Mouse (Mus musculus): ENCODE data around the gene Gm49396.

Gene Gm49396

DNA sequence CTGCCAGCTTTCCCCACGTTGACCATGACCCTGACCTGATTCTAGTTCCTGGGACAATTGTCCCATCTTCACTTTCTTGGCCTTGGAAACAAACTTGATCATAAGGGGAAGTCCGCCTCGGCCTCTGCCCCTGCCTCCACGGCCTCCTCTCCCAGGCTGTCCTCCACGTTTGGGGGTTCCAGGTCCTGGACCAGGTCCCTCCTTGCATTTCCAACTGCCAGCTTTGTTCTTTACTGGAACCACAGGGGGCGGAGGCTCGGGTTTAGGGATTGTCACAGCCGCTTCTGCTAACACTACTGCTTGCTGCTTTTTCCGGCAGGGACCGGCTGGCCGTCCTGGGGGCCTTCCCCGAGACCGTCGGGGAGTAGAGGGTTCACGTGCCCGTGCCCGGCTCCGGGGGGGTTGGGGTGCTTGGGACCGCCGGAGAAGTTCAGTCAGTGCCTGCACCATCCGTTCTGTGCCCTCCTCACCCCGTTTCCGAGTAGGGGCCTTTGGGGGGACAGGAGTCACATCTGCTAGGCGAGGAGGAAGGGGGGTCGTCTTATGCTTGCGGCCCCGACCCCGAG lies 23.4 kb downstream of the Gm49396 start:
- DNase-seq (ENCODE audit: low spot score) = no peak

DNA sequence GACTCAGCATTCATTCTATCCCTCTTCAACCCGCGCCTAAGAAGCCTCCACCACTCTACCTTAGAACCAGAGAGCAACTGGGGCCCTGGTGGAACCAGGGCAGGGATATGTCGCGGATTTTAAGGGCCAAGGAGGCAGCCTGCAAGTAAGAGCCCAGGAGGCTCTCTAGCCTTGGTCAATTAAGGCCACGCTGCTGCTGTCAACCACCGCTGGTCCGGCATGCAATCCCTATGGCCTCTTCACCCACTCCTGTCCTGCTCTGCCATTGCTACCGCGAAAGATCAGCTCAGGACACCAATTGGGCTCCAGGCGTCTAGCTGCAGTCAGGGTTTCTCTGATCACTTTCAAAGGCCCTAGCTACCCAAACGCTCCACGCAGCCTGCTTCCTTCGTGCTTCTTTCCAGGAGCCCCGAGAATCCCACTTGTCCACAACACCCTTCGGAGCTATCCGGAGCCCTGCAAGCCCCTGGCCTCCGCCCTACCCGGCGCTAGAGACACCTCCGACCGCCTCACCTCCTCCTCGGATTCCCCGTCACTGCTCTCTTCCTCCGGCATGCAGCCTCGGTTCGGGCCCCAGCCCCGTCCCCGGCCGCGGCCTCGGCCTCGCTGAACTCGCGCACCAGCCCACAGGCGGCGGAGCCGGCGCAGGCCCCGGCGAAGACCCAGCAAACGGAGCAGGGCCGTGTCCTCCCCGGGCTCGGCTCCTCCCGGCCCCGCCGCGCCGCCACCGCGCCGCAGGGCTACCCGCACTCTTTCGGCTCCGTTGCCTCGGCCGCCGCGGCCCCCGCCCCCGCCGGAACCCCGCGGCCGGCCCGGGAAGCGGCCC lies 24.9 kb downstream of the Gm49396 start:
- peak; percentile 43 for DNase-seq (ENCODE audit: low spot score)

DNA sequence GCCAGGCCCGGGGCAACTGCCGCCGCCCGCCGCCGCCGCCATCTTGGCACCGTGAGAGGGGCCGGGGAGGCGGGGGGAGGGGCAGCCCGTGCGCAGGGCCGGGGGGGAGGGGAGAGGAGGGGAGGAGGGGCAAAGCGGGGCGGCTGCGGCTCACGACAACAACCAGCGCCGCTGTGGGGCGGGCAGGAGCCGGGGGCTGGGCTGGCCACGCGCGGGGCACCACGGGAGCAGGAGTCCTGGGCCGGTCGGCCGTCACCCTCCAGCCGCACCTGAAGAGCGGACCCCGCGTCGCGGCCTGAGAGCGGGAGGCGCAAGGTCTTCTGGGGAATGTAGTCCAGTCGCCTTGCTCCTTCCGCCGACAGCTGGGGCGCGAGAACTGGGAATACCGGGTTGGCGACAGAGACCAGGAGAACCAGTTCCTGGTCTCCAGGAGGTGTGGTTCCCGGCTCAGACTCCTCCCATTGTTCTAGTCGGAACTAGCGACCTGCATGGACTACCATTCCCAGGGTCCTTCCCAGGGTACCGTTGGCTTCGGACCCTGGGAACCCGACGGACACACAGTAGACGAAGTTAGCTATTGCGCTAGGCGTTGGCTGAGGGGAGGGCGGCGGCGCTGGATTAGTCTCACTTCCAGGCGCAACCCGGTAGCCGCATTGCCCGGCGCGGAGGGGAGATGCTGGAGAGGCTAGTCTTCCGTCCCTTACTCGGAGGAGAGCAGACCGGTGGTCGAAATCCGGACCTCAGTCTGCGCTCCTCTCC lies 25.7 kb downstream of the Gm49396 start, which contains the start of gene Kmt2b:
TSS of gene Kmt2b (minus strand) at position 51 of the 759 bp plus-strand sequence.
- peak; percentile 97 for DNase-seq (ENCODE audit: low spot score)

DNA sequence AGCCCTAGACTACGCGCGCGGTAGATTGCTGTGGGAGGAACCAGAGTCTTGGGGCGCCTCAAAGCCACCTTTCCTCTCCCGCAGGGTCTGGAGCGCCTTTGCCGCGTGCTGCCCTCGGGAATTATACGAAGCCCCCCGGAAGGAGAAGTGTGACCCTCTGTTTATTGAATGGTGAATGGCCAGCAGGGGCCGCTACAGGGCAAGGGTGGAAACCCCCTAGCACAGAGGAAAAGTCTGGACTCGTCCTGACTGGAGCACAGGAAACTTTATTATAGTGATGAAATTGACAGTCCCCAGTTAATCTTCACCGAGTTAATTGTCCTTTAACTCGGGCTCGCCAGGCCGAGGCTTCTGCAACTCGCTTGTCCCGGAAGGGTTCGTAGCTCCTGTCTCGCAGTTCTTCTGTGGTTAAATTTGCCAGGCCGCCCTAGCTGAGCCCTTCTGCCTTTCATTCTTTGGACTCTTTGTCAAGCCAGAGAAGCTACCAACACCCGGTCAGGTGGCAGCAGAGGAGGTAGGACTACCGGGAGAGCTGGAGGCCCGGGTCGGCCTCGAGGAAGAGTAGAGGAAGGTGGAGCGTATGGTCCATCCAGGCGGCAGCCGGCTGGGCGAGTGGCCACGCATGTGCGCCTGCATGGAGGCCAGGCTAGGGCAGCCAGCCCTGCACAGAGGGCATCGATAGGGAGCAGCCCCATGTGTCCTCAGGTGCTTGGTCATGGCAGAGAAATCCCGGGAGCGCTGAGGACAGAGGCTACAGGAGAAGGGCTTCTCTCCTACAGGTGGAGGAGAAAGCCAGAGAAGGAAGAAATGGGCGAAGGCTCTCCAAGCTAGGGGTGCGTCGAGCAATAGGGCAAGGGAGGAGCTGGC lies 26.5 kb downstream of the Gm49396 start:
- peak; percentile 96 for DNase-seq (ENCODE audit: low spot score)

DNA sequence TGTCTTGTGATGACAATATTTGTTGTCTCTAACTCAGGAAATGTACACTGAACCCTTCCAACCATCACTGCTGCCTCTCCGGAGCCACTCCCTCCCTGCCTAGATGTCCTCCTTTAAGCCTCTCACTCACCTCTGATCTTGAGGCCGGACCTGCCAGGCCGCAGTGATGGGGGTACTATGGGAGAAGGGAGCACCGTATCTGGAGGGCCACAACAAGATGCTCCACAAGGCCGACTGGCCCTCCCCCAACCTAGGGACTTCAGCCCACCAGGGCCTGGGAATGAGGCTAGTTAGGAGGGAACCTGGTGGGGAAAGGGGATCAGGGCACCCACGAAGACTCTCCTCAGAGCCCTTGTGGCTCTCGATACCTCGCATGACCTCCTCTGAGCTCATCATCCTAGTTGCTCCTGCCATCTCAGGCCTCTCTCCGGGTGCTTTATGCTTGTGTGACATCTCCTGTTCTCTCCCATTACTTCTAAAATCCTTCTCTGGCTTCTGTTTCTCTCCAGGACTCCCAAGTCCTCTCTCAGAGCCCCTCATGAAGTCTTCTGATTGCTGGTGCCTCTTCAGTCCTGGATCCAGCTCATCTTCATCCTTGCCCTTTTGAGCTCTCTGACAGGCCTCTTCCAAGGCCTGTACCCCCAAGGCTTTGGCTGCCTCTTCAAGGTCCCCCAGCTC lies 27.9 kb downstream of the Gm49396 start:
- DNase-seq (ENCODE audit: low spot score) = no peak

DNA sequence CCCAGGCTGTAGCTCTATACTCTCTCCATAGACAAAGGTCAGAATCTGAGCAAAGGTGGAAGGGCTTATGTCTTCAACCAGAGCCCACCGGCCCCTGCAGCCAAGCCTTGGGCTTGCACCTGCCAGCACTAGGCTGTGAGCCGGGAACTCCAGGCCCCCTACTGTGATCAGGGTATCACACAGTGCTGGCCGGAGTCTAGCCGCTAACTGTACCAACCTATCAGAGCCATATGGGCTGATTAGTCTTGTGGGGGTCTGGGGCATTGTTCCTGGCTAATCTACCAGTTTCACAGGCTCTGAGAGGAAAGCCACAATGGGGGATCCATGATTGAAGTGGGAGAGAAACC lies 28.4 kb downstream of the Gm49396 start:
- DNase-seq (ENCODE audit: low spot score) = peak; percentile 41

DNA sequence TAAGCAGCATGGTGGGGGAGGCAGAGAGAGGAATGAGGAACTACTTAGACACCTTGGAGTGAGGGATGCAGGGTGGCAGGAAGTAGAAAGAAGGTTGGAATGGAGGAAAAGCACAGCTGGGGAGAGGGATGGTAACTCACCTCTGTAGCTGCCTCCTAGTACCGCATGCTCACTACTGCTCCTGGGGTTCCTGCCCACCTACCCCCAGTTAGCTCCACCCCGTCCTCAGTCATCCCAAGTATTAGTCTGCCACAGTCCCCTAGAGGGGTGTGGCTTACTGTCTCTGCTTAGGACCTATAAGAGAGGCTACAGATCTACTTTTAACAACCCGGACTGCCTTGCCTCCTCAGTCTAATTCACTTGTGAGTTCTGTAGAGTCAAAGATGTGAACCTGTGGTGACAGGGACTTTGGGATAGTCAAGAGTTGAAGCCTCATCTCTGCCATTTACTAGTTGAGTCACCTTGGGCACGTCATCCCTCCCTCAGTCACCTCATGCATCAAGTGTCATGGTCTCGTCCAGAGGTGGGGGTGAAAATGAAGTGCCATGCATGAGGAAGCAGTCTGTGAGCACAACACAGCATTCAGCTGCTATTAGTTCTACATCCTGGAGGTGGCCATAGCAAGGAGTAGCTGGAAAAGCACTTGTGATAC lies 29.8 kb downstream of the Gm49396 start:
- DNase-seq (ENCODE audit: low spot score) = no peak

DNA sequence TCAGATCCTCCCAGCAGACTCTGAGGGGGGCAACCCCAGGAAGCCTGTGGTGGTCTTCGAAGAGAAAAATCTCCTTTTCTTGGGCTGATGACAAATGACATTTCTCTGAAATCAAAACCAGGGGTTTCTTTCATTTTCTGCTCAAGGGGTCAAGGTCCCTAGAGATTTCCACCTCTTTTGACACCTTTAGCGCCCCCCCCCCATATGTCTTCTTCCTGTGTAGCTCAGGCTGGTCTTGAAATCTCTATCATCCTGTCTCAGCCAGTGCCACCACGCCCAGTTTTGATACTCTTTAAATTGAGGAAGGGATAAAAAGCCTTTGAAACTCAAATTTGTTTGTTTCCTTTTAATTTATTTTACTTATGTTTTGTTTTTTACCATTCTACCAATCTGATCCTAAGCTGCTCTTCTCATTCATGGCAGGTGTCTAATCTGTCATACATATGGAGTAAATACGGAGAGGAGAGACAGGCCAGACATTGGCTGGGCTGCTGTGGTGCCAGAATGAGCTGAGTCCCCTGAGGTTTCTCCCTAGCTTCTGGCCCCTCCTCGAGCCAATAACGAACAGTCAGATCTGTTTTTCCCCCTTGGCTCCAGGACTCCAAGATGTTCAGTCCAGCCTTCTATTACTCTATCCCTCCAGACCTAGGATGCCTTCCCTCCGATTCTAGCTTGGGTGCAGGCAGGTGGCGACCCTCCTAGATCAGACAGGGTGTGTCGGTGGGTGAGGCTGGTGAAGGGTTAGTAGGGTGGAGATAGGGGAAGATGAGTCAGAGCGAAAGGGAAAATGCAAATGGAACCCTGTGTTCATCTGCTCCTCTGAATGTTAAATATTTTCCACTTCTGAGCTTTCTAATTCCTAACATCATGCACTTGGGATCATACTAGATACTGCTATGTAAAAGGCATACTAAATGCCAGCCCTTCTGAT lies 30.7 kb downstream of the Gm49396 start:
- no peak for DNase-seq (ENCODE audit: low spot score)

DNA sequence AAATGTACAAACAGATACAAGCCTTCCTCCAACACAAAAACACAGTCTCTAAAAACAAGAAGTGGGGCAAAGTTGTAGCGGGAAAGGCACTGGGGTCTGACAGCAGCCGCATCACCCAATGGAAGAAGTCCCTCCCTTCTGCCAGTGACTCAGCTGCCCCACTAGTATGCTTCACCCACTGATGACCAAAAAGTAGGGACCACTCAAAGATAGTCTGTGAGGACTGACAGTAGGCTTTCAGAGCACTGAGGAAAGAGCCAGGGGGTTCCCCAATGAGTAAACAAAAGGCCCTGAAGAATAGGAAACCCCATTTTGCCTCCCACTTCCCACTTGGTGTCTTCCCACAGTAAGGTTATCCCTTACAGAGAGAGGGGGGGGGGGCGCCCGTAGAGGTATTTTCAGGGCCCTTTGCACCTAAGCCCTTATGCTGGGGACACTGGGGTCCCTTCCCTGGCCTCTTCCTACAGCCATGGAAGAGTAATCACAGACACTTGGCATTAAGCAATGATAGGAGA lies 31.4 kb downstream of the Gm49396 start:
- DNase-seq (ENCODE audit: low spot score) = no peak

DNA sequence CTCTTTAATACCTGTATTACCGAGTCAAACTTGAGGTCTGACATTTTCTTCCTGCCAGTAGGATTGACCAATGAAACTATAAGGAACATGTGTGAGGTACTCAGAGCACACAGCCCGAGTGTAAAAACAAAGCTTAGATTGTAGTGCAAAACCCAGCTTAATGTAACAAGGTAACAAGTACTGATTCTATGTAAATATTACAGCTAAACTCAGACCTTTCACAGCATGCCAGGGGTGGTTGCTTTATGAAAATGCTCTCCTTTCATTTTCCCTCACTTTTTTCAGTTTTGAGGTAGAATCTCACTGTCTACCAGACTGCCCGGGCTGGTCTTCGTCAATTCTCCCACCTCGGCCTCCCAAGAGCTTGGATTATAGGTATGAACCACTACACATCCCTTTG lies 32.9 kb downstream of the Gm49396 start:
- DNase-seq (ENCODE audit: low spot score) = no peak

DNA sequence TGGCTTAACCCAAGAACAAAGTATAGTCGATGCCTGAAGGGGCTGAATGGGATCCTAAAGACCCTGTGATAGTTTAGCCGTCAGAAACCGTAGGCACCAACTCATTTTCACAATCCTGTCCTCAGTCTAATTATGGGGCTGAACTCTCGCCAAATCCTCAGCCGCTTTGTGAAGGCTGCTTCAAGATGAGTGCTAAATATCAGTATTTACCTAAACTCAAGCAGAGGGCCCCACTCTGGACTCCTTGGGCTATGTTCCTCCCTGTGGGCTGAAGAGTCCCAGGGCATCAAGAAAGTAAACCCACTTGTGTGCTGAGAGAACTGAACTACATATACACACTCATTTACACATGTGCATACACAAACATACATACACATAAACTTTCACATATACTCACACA lies 33.7 kb downstream of the Gm49396 start:
- DNase-seq (ENCODE audit: low spot score) = no peak

DNA sequence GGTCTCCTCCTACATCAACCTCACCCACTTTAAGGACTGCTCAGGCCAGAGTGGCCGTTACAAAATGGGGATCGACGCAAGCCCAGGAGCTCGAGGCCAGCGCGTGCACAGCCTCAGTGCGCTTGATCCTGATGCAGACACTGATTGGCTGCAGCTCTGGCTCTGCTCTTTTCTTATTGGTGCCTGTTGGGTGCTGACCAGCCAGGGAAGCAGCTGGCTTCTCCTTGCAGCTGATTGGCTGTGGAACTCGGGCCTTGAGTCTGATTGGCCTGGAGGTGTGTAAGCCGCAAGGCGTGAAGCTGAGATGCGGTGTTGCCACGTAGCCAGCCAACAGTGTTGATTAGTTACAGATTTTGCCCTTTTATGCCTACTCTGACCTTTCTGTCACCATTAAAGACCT lies 35.6 kb downstream of the Gm49396 start, which contains the start of gene Zbtb32:
TSS of gene Zbtb32 (minus strand) at position 124 of the 400 bp plus-strand sequence.
- no peak for DNase-seq (ENCODE audit: low spot score)

DNA sequence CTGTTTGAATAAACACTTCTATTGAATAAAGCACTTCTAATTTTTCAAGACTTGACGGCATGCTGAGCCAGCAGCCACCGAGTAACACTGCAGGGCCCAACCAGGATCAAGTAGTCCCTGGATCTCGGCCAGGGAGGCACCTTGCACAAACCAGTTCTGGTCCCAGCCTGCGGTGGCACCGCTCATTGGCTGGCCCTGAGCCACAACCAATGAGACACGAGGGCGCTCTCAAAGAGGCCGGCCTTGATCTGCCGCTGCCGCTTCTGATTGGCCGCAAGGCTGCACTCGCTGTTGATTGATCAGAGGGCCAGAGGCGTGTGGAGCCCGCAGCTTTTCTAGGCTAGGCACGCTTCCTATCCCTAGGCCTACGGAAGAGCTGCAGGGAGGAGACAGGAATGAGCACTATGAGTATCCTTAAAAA lies 36.8 kb downstream of the Gm49396 start:
- DNase-seq (ENCODE audit: low spot score) = peak; percentile 87

DNA sequence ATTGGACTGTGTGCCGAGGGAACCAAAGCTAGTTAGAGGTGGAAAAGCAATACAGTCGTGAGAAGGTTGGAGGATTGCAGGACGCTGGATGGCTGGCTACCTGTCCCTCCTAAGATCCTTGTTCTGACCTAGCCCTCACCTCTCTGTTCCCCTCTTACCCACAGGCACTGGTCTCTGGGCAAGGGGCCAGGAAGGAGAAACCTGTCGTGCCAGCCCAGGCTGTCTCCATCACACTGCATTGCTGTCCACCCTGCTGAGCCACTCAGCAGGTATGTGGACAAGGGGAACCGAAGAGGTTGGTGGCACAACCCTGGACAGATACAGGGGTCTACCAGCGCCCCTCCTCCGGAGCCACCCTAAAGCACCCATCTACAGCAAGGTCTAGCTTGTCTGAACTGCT lies 37.5 kb downstream of the Gm49396 start:
- DNase-seq (ENCODE audit: low spot score) = no peak

DNA sequence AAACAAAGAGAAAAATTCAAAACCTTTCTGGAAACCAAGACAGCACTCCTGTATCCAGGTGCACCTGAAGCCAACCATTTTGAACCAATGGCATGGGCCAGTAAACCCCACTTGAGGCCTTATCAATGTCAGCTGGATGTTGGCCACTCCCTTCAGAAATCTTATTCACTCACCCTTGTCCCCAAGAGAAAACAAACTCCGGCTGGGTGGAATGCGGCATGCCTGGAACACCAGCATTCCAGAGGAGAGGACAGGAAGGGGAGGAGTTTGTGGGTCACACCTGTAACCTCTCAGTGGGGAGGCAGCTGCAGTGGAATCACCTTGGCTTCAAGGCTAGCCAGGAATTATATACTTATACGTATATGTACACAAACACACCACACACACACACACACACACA lies 39.4 kb downstream of the Gm49396 start:
- DNase-seq (ENCODE audit: low spot score) = no peak

DNA sequence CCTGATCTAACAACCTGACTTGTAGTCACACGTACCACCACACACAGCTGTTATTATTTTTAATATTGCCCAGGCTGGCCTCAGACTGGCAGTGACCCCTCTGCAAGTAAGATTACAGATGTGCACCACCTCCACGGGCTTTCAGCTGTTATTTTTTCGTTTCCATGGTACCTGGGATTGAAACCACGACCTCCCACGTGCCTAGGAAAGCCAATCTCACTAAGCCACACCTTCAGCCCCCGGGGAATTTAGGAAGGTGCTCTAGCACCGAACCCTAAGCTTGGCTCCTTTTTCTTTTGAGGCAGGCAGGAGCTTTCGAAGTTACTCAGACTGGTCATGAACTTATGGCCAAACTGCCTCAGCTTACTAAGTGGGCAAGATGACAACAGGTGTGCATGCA lies 41.3 kb downstream of the Gm49396 start:
- DNase-seq (ENCODE audit: low spot score) = no peak

DNA sequence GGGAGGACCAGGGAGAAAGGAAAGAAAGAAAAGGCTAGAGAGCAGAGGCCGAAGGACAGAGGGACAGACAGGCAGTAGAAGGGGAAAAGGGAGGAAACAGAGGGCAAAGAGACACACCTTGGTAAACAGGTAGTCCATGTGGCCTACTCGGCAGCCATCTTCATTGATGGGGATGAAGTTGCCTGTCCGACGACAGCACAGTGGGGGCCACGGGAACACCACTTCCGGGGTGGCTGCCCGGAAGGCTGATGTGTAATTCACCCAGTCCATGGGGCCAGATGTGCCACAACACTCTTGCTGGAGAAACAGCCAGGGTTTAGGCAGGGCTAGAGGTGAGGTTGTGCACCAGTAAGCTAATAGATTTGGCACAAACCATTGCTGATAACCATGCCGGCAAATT lies 41.8 kb downstream of the Gm49396 start:
- no peak for DNase-seq (ENCODE audit: low spot score)

DNA sequence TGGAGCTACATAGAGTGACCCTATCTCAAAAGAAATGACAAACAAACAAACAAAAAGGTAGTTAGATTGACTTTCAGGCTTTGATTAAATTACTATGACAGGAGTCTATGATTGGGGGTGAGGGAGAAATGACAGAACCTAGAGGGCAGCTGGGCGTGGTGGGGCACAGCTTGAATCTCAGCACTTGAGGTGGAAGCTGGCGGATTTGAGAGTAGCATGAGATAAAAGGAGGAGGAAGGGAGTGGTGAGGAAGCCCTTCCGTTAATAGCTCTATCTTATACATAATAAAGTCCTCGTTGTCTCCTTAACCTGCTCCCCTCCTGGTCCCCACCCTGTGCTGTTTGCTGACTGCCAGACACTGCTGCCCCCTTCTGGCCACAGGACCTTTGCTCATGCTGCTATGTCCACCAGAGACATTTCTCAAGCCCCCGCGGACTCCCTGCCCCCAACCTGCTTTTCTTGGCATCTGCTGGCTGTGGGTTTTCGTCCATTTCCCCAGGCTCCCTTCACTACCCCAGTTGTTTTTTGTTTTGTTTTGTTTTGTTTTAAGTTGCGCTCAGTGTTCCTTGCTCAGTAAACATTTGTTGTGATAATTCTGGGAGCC lies 44.7 kb downstream of the Gm49396 start:
- peak; percentile 71 for DNase-seq (ENCODE audit: low spot score)

DNA sequence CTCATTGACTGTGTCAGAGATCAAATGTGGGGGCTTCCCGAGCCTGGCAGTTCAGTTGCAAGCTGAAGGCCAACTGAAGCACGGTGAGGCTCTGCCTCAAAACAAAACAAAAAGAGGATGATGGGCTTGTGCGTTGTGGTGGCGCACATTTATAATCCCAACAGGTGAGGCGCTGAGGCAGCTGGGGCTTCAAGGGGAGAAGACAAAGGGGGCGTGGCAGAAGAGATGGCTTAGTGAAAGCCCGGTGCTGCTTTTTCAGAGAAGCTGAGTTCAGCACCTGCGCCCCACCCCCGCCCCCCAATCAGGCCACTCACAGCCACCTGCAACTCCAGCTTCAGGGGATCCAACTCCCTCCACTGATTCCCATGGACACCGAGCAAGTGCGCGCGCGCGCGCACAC lies 45.3 kb downstream of the Gm49396 start:
- DNase-seq (ENCODE audit: low spot score) = no peak

Data from retina, embryonic 14.5 days (tissue).